Mouse (Mus musculus) kidney, embryonic 14.5 days (tissue): ENCODE results near the gene Gdi1. TPM values are rescaled to one million over a fixed set of nuclear protein-coding genes. Genes with fewer than 3 reads are reported as not detected.
"Not testable (repeated sequence)": the region's sequence is repeated elsewhere in the genome, so short reads cannot be mapped to it uniquely, and the experiment has no call there.

Experiments used
- ATAC-seq: fragments of 200-750 bp; cut with Nextera tagmentation; 2 replicates; pipeline ENCODE4 v1.8.0; 2017; ENCODE audit warnings: moderate number of reproducible peaks, mild to moderate bottlenecking, moderate TSS enrichment, moderate library complexity; ENCODE audit not compliant: low FRiP score, low TSS enrichment
- H3K27ac ChIP-seq: fragments of 300-500 bp; sonication (generic); 2 replicates; pipeline ENCODE4 v1.5.1; 2014; ENCODE audit warnings: low read depth, mild to moderate bottlenecking, low read length, moderate library complexity, mixed read lengths
- H3K27me3 ChIP-seq: fragments of 300-500 bp; sonication (generic); 2 replicates; pipeline ENCODE4 v1.6.1; 2014; ENCODE audit warnings: mild to moderate bottlenecking, low read length; ENCODE audit not compliant: control insufficient read depth, insufficient read depth
- H3K36me3 ChIP-seq: fragments of 300-500 bp; sonication (generic); 2 replicates; pipeline ENCODE4 v1.6.1; 2014; ENCODE audit warnings: low read length, mixed read lengths; ENCODE audit not compliant: control insufficient read depth, insufficient read depth
- H3K4me1 ChIP-seq: fragments of 300-500 bp; sonication (generic); 2 replicates; pipeline ENCODE4 v1.6.1; 2014; ENCODE audit warnings: low read length, mixed read lengths; ENCODE audit not compliant: control insufficient read depth, insufficient read depth
- H3K4me2 ChIP-seq: fragments of 300-500 bp; sonication (generic); replicated peaks from 2 replicates; pipeline ENCODE4 v1.6.1; 2014; ENCODE audit warnings: low read depth, mild to moderate bottlenecking, low read length
- H3K4me3 ChIP-seq: fragments of 300-500 bp; sonication (generic); 2 replicates; pipeline ENCODE4 v1.5.1; 2014; ENCODE audit warnings: mild to moderate bottlenecking, low read length
- H3K9ac ChIP-seq: fragments of 300-500 bp; sonication (generic); 2 replicates; pipeline ENCODE4 v1.6.1; 2014; ENCODE audit warnings: low read depth, mild to moderate bottlenecking, low read length, moderate library complexity
- H3K9me3 ChIP-seq: fragments of 300-500 bp; sonication (generic); 2 replicates; pipeline ENCODE4 v1.6.1; 2016; ENCODE audit warnings: low read length; ENCODE audit not compliant: control insufficient read depth
- WGBS: fragments of 180-500 bp; shearing (Covaris S2); extraction: QIAGEN DNeasy Blood & Tissue Kit; methylation state at CpG from one replicate; pipeline ENCODE4 v1.1.7; 2014; 5-methylcytosine and 5-hydroxymethylcytosine counted together
- polyA plus RNA-seq: library from polyadenylated mRNA; unstranded; fragments of >200 nt; fragmentation: Nextera tagmentation; extraction: Ambion mirVana; gene quantifications from 2 replicates; pipeline ENCODE4 v1.2.1, GENCODE M21; 2014

The Gdi1 gene
- polyA plus RNA-seq, 1 experiment from 2014 or later = 143 TPM

GRCm38 (mm10) chrX:74312540-74313464 lies 8.0 kb downstream of the Gdi1 start, which contains the start of gene Fam50a:
TSS of gene Fam50a (plus strand) at chrX:74313033.
- H3K4me2 ChIP-seq = peak within 1 kb of the TSS; percentile 63
- no peaks in the 10 kb centered on the region for H3K27me3 ChIP-seq
- 30% methylated on average over 53 of the region's 59 CpGs for WGBS
- H3K9ac ChIP-seq = peak within 1 kb of the TSS; percentile 79
- peaks cover 29% of the 10 kb centered on the region for H3K36me3 ChIP-seq
- H3K9me3 ChIP-seq = no peaks in the 10 kb centered on the region
- no peaks in the 10 kb centered on the region for H3K4me1 ChIP-seq
- H3K4me3 ChIP-seq = peak within 1 kb of the TSS; percentile 60
- peak within 1 kb of the TSS; percentile 51; the same call in 1 of the 2 replicates for H3K27ac ChIP-seq
- ATAC-seq = peak; percentile 96

- Histone ChIP-seq H3K27ac (peak within 1 kb of the TSS; percentile 37; the same call in 1 of the 2 replicates), H3K4me3 (peak within 1 kb of the TSS; percentile 43), H3K4me2 (peak within 1 kb of the TSS; percentile 66), H3K9me3 (no peaks in the 10 kb centered on the region), H3K4me1 (0 out of 2 replicates have a peak, but pooled peaks cover 4% of the 10 kb centered on the region), H3K27me3 (no peaks in the 10 kb centered on the region), H3K9ac (peak within 1 kb of the TSS; percentile 63), H3K36me3 (peaks cover 3% of the 10 kb centered on the region; the same call in 1 of the 2 replicates)
- ATAC-seq = peak; percentile 96
- 33% methylated on average over 26 of the region's 30 CpGs for WGBS
Observed at GRCm38 (mm10) chrX:74328725-74329161, 23.9 kb downstream of the Gdi1 start, which contains the start of gene Plxna3. TSS of gene Plxna3 (plus strand) at chrX:74329066.

GRCm38 (mm10) chrX:74329215-74329671 lies 24.4 kb downstream of the Gdi1 start:
- peak overlapping the region; percentile 43 for H3K4me3 ChIP-seq
- peak overlapping the region; percentile 63 for H3K9ac ChIP-seq
- H3K27me3 ChIP-seq = no peaks in the 10 kb centered on the region
- H3K9me3 ChIP-seq = no peaks in the 10 kb centered on the region
- peak overlapping the region; percentile 66 for H3K4me2 ChIP-seq
- no peak overlapping the region for H3K27ac ChIP-seq
- H3K36me3 ChIP-seq = peaks cover 3% of the 10 kb centered on the region; the same call in 1 of the 2 replicates
- H3K4me1 ChIP-seq = 0 out of 2 replicates have a peak, but pooled peaks cover 4% of the 10 kb centered on the region
- 29% methylated on average over 10 of the region's 10 CpGs for WGBS
- peak; percentile 57 for ATAC-seq

- H3K9ac ChIP-seq = peak overlapping the region; percentile 63; the same call in 1 of the 2 replicates
- peaks cover 3% of the 10 kb centered on the region; the same call in 1 of the 2 replicates for H3K36me3 ChIP-seq
- WGBS = 43% methylated on average over 2 of the region's 2 CpGs
- H3K4me1 ChIP-seq = 0 out of 2 replicates have a peak, but pooled peaks cover 4% of the 10 kb centered on the region
- no peaks in the 10 kb centered on the region for H3K27me3 ChIP-seq
- peak overlapping the region; percentile 66 for H3K4me2 ChIP-seq
- H3K27ac ChIP-seq = no peak overlapping the region
- H3K4me3 ChIP-seq = peak overlapping the region; percentile 43; the same call in 1 of the 2 replicates
- no peak for ATAC-seq
- no peaks in the 10 kb centered on the region for H3K9me3 ChIP-seq
Observed at GRCm38 (mm10) chrX:74330166-74330930, 25.6 kb downstream of the Gdi1 start.

- WGBS = 33% methylated on average over 13 of the region's 13 CpGs
- Histone ChIP-seq H3K27me3 (no peaks in the 10 kb centered on the region), H3K36me3 (no peaks in the 10 kb centered on the region), H3K4me2 (peak overlapping the region; percentile 60), H3K9ac (peak overlapping the region; percentile 60), H3K4me1 (no peaks in the 10 kb centered on the region), H3K4me3 (peak overlapping the region; percentile 46), H3K27ac (no peak overlapping the region), H3K9me3 (no peaks in the 10 kb centered on the region)
- ATAC-seq = peak; percentile 70
Observed at GRCm38 (mm10) chrX:74352645-74353466, 48.1 kb downstream of the Gdi1 start.

GRCm38 (mm10) chrX:74353467-74353770 lies 48.6 kb downstream of the Gdi1 start, which contains the start of gene Lage3:
TSS of gene Lage3 (minus strand) at chrX:74353618.
- ATAC-seq = peak; percentile 86
- Histone ChIP-seq H3K4me2 (peak within 1 kb of the TSS; percentile 60), H3K36me3 (no peaks in the 10 kb centered on the region), H3K4me1 (no peaks in the 10 kb centered on the region), H3K27ac (no peak within 1 kb of the TSS), H3K27me3 (no peaks in the 10 kb centered on the region), H3K9ac (peak within 1 kb of the TSS; percentile 60), H3K4me3 (peak within 1 kb of the TSS; percentile 46), H3K9me3 (no peaks in the 10 kb centered on the region)
- 24% methylated on average over 9 of the region's 22 CpGs for WGBS

- not testable (repeated sequence) for H3K36me3 ChIP-seq, ATAC-seq, H3K4me2 ChIP-seq, H3K27ac ChIP-seq, H3K9ac ChIP-seq, H3K4me1 ChIP-seq, H3K9me3 ChIP-seq, H3K27me3 ChIP-seq, H3K4me3 ChIP-seq
- 92% methylated on average over 2 of the region's 3 CpGs for WGBS
Observed at GRCm38 (mm10) chrX:74357069-74357468, 52.3 kb downstream of the Gdi1 start.

GRCm38 (mm10) chrX:74359171-74359570 lies 54.4 kb downstream of the Gdi1 start:
- no peak overlapping the region for H3K9ac ChIP-seq
- no peak for ATAC-seq
- H3K27me3 ChIP-seq = no peaks in the 10 kb centered on the region
- no peak overlapping the region for H3K4me2 ChIP-seq
- H3K9me3 ChIP-seq = no peaks in the 10 kb centered on the region
- no peak overlapping the region for H3K4me3 ChIP-seq
- 48% methylated on average over 11 of the region's 11 CpGs for WGBS
- no peak overlapping the region for H3K27ac ChIP-seq
- H3K4me1 ChIP-seq = no peaks in the 10 kb centered on the region
- H3K36me3 ChIP-seq = no peaks in the 10 kb centered on the region
